Mouse (Mus musculus): ENCODE data around the gene Cbwd1. TPM values are rescaled to one million over a fixed set of nuclear protein-coding genes. Genes with fewer than 3 reads are reported as not detected.
A peak's percentile ranks its signal among the peaks of the same experiment; 100 is the strongest.

The Cbwd1 gene
- polyA plus RNA-seq, 1 experiment, result 7.5 TPM

DNA sequence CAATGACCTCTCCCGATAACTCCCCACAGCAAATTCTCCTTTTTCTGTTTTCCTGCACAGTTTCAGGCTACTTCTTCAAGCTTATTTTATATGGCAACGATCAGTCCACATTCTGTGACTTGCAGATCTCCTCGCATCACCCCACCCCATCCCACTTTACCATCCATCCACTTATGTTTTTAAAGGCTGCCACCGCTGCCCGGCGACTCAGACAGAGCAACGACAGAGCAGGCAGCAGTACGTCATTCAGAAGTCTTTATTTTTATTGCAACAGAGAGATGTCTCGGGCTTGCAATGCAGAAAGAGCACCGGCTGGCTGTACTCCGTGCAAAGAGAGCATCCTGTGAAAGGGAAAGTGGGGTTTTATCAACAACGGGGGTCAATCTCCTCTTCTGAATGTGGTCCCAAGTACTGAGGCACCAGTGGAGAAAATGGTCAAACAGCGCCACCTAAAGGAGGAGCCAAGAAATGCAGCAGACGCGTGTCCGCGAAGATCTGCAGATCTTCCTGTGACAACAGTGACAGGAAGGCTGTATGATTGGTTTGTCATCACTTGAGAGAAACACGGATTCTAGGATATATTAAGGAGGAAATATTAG lies 90.3 kb downstream of the Cbwd1 start:
- Histone ChIP-seq H3K27ac (ENCODE audit: control insufficient read depth, insufficient read depth, low read depth, low read length, poor library complexity) (no peak overlapping the region), H3K4me3 (replicated peaks; ENCODE audit: control insufficient read depth, low read depth, low read length) (no peak overlapping the region), H3K4me1 (ENCODE audit: control insufficient read depth, insufficient read depth, low read length) (no peaks in the 10 kb centered on the region)
- no peak for TF ChIP-seq POLR2A (IDR thresholded peaks at IDR 0.05; ENCODE audit: borderline replicate concordance, control insufficient read depth, low read depth, low read length)
- peak; percentile 87 for TF ChIP-seq CTCF (IDR thresholded peaks at IDR 0.05; ENCODE audit: control insufficient read depth, insufficient read depth, low read length)
- WGBS, result 17% methylated on average over 18 of the region's 18 CpGs

Other genes with a start within 250 kb of the Cbwd1 start
- gene Pgm5, start 99.8 kb downstream of the Cbwd1 start, polyA plus RNA-seq (2011; ENCODE audit: insufficient read depth, insufficient read length, low replicate concordance, missing spikeins), result 2.4 TPM in 1 of 2 replicates, not detected in the other
- 41.2 and 58.8 TPM in 2 replicates for gene Gm10053, start 85.9 kb downstream of the Cbwd1 start, polyA plus RNA-seq (2011; ENCODE audit: insufficient read depth, insufficient read length, low replicate concordance, missing spikeins)
- gene Foxd4, start 60.4 kb downstream of the Cbwd1 start, polyA plus RNA-seq (2011; ENCODE audit: insufficient read depth, insufficient read length, low replicate concordance, missing spikeins), result 0.83 TPM in 1 of 2 replicates, not detected in the other
- 16.9 and 40.8 TPM in 2 replicates for gene Dock8, start 37.9 kb upstream of the Cbwd1 start, polyA plus RNA-seq (2011; ENCODE audit: insufficient read depth, insufficient read length, low replicate concordance, missing spikeins)

Measured in bone marrow, adult 2 months (tissue).